Mouse (Mus musculus) v-Abl transformed pro-B cells (cell line): Measurements from ENCODE around the gene Baiap2l1.

ENCODE experiments used
- in situ Hi-C, 2 experiments: fragments of 400-800 bp; cut with MboI; formaldehyde crosslinking; loops; one replicate each; pipeline ENCODE4 v1.15.1; 2025; ENCODE audit not compliant: unreplicated experiment in 2 of 2

Baiap2l1 gene

GRCm38 (mm10) chr5:144288391-144288790 is 69.5 kb downstream of the Baiap2l1 start:
- in situ Hi-C loops: no loop called here

DNA sequence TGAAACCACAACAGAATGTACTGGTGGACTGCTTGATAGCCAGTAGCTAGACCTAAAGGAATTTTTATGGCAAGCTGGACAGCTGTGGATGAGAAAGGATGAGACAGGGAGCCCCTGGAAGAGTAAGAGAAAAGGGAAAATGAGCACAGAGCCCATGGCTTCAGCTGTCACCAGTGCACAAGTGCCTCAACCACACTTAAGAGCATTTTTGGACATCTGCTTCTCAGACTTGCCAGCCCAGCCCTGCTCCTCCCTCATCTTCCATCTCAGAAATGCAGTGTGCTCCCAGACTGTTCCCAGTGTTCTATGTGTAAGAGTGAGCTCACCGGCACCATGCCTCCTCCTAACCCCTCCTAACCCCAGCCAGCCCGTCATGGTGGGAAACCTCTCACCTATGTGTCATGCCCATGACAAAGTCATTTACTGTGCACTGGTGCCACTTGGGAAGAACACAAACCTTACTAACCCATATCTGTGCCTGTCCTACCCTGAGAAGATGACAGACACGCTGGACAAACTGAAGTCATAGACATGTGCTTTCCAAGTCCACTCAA is 70.6 kb downstream of the Baiap2l1 start:
- in situ Hi-C loops: no loop called here

- in situ Hi-C loops: no loop called here
These were observed 71.2 kb downstream of the Baiap2l1 start for GRCm38 (mm10) chr5:144286591-144287266.

GRCm38 (mm10) chr5:144284599-144284998 is 73.3 kb downstream of the Baiap2l1 start:
- in situ Hi-C loops: loop anchor here (5.0 kb wide), 2 partner anchors 62 to 63 kb away; partner anchors contain the start of gene Tecpr1 (in 1 of the 2)

- in situ Hi-C loops: loop anchor here (5.0 kb wide), 2 partner anchors 61 to 64 kb away; partner anchors contain the start of gene Tecpr1 (in 1 of the 2)
These were observed 74.3 kb downstream of the Baiap2l1 start for GRCm38 (mm10) chr5:144283551-144284031.

- in situ Hi-C loops: loop anchor here (5.0 kb wide), 2 partner anchors 60 to 65 kb away; partner anchors contain the start of gene Tecpr1 (in 1 of the 2)
These were observed 75.2 kb downstream of the Baiap2l1 start for GRCm38 (mm10) chr5:144282470-144283260.

- in situ Hi-C loops: loop anchor here (5.0 kb wide), 2 partner anchors 58 to 67 kb away; partner anchors contain the start of gene Tecpr1 (in 1 of the 2)
These were observed 78.0 kb downstream of the Baiap2l1 start for GRCm38 (mm10) chr5:144279926-144280325.

- in situ Hi-C loops: no loop called here
These were observed 78.8 kb downstream of the Baiap2l1 start for GRCm38 (mm10) chr5:144279081-144279541.

DNA sequence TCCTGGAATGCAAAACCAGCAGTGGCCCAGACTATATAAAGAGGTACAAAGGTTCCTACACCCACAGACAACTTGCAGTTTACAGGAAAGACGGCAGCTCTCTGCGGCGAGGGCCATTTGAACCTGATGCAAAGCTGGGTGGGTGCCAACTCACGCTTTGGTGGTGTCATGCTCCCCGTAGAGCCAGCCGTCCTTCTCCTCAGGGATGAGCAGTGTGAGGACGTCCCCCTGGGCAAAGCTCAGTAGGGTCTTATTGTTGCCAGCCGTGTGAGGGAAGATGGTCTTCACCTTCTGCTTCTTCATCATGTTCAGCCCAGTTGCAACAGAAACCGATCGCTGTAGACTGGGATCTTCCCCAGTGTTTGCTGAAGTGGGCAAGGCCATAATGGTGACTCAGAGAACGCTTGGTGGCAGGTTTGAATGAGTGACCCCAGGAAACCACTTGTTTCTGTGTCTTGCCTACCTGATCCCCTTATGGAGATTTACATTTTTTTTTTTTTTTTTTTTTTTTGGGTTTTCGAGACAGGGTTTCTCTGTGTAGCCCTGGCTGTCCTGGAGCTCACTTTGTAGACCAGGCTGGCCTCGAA is 79.4 kb downstream of the Baiap2l1 start:
- in situ Hi-C loops: no loop called here

DNA sequence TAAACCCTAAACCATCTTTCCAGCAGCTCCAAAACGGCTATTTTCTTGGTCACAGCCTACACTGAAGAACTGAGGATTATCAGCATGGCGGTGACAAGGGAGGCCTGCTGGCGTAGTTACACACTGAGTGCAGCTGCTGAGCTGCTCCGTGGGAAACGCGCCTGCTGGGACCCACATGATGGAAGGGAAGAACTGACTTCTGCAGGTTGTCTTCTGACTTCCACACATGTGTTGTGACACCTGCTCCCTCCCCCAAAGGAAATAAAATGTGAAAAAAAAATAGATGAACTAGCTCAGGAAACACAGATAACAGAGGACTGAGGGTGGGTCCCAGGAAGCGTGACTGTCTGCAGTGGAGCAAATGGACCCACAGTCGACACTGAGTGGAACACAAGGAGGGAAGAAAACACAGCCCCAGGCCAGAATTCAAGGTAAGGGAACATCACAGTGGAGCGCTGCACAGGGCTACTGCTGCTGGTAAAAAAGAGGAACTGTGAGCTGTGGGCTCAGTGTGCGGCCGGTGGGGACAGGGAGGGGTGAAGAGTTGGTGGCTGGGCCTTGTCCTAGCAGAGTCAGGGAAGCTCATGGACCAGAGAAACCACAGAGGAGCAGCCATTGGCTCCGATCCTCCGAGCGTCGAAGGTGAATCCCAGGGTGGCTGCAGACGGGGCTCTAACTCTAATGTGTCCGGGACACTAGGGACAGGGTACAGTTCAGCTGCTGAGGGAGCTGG is 80.8 kb downstream of the Baiap2l1 start:
- in situ Hi-C loops: no loop called here

- in situ Hi-C loops: no loop called here
These were observed 83.0 kb downstream of the Baiap2l1 start for GRCm38 (mm10) chr5:144274904-144275303.

GRCm38 (mm10) chr5:144271772-144272171 is 86.1 kb downstream of the Baiap2l1 start:
- in situ Hi-C loops: no loop called here

- in situ Hi-C loops: no loop called here
These were observed 86.8 kb downstream of the Baiap2l1 start for GRCm38 (mm10) chr5:144271118-144271517.

DNA sequence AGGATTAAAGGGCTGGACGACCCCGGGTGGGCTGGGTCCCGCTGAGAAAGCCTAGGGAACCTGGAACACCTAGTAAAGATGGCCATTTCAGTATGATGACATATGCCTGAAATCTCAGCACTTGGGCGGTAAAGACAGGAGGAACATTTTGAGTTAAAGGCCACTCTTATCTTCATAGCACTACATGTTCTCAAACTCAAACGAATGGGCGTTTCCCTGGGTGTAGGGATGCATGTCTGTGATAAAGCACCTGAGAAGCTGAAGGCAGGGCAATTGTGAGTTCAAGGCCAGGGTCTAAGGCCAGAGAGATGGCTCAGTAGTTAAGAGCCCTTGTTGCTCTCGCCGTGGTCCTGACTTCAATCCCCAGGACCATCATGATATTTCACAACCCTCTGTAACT is 87.5 kb downstream of the Baiap2l1 start:
- in situ Hi-C loops: no loop called here

GRCm38 (mm10) chr5:144269926-144270325 is 88.0 kb downstream of the Baiap2l1 start:
- in situ Hi-C loops: no loop called here

DNA sequence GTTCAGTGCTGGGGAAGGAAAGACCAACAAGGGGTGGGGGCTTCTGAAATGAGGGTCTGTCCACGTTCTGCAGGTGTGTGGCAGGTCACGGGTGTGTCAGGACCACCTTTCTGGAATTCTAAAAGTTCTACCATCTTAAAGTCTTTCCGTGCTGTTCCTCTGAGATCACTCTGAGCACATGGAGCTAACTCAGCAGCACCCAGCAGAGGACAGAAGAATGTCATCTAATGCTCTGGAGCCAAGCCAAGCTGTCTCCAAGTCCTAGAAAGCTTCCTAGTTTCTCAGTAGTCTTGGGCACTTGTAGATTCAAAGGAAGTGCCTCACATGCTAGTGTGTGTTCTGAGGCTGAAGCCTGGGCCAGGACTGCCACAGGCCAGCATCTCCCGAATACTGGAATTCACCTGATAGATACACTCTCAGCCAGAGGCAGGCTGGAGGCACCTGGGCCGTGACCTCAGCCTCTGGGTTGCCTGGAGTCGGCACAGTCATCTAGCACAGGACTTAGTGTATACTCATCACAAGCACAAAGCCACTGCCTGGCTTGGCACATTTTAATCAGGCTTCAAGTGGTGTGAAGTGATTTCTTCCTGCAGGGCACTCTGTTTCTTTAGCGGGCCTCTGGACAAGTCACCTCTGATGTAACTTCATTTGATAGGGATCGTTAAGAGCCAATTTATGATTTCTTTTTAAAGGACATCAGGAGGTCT is 90.2 kb downstream of the Baiap2l1 start:
- in situ Hi-C loops: no loop called here

DNA sequence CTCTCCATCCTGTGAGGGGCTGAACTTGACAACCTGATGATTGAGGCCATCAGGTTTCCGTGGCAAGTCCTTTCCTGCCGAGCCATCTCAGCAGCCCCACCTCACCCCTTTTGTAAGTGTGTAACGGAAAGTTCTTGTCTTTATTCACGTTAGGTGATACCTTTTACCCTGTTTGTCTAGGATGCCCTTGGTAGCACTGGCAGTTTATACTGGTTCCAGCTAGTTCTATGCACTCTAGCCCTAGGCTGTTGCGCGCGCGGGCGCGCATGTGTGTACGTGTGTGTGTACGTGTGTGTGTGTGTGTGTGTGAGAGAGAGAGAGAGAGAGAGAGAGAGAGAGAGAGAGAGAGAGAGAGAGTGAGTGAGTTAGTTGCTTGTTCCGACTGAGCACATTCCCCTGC is 94.4 kb downstream of the Baiap2l1 start:
- in situ Hi-C loops: no loop called here

- in situ Hi-C loops: no loop called here
These were observed 94.8 kb downstream of the Baiap2l1 start for GRCm38 (mm10) chr5:144263082-144263481.

DNA sequence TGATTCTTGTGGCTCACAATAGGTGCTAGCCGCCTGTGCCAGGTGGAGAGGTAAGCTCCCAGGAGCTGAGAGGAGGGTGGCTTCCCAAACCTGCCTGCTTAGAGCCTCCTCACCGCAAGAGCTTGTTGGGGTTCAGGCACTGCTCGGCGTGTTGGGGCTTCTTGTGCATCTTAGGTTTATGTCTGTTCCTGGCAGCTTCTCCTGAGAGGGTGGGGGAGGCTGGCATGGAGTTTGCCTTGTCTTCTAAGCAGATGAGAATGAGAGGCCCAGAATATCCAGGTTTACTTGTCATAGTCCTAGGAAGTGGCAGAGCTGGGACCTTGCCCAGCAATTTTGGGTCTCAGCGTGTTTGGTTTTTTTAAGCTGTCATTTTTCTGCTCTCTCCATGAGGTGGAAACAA is 96.1 kb downstream of the Baiap2l1 start:
- in situ Hi-C loops: no loop called here
